Mouse (Mus musculus): ENCODE data around the gene Atp11a.

Atp11a gene

GRCm38 (mm10) chr8:12906597-12906996 is 149.8 kb downstream of the Atp11a start:
- no peak for DNase-seq (ENCODE audit: low spot score)

- DNase-seq (ENCODE audit: low spot score), result no peak
Observed at GRCm38 (mm10) chr8:12907730-12908129, 150.9 kb downstream of the Atp11a start.

- peak; percentile 50 for DNase-seq (ENCODE audit: low spot score)
Observed at GRCm38 (mm10) chr8:12912011-12912410, 155.2 kb downstream of the Atp11a start.

- DNase-seq (ENCODE audit: low spot score), result peak; percentile 63
Observed at GRCm38 (mm10) chr8:12915187-12916006, 158.6 kb downstream of the Atp11a start.

- no peak for DNase-seq (ENCODE audit: low spot score)
Observed at GRCm38 (mm10) chr8:12916156-12916900, 159.5 kb downstream of the Atp11a start.

GRCm38 (mm10) chr8:12917029-12917428 is 160.2 kb downstream of the Atp11a start:
- no peak for DNase-seq (ENCODE audit: low spot score)

GRCm38 (mm10) chr8:12917831-12918230 is 161.0 kb downstream of the Atp11a start:
- DNase-seq (ENCODE audit: low spot score), result no peak
